Mouse (Mus musculus): Measurements from ENCODE around the gene Tgm2.

The Tgm2 gene

DNA sequence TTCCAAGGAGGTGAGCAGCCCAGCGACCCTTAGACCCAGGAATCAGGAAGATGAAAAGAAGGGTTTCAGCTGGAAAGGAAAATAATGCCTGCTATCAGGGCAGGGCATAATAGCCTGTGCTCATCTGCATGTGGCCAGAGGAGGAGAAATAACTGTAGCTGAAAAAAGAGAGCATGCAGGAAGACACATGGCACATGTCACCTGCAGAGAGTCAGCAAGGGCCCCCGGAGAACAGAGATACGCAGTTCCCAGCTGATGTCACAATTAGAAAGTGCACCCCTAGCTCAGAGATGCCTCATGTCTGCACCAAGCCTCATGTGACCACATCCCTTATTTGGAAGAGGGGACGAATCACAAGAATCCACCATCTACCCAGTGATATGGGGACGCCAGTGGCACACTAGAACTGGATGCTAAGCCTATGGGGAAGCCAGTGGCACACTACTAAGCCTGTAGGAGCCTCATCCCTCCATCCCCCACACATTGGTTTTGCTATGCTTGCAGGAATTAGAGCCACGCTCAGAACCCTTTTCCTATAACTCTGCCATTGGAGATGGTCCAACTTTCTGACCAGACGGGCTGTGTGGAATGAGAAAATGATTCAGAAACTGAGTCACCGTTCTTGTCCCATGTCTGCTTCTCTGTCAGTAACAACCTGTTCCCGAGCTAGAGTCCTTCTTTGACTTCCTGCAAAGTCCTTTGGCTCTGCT is 21.4 kb upstream of the Tgm2 start:
- DNase-seq (ENCODE audit: low read depth), result no peak

DNA sequence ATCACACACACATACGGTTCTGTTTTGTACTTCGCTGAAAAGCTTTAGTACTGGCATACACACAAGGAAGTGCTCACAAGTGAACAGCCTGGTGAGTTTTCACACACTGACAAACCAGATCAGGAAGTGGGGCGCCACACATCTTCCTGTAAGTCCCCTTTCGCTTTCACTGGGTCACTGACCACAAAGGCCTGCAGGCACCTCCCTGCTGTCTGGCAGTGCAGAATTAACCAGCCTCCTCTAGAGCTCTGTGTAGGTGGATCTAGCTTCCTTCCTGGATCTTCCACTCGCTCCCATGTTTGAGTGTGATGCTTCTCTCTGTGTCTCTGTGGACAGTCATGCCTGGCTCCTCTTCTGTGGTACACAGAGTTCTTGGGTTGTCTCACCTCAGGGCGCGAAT is 20.4 kb upstream of the Tgm2 start:
- no peak for DNase-seq (ENCODE audit: low read depth)

DNA sequence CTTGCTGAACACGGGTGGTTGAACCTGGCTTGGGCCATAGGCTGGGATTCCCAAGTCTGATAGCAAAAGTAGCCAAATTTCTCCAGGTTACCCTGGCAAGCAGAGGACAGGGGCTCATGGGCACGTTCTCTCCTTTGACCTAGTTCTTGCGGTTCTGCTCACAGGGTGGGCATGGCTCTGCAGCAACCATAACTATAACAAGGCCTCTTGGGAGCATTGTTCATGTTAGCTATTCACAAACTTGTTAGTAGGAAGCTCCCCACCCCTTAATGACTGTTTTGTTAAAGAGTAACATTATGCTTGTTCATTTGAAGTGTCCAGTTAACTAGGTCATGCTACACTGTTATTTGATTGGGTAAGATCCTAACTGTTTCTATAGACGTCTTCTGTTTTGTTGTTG is 19.5 kb upstream of the Tgm2 start:
- no peak for DNase-seq (ENCODE audit: low read depth)

DNA sequence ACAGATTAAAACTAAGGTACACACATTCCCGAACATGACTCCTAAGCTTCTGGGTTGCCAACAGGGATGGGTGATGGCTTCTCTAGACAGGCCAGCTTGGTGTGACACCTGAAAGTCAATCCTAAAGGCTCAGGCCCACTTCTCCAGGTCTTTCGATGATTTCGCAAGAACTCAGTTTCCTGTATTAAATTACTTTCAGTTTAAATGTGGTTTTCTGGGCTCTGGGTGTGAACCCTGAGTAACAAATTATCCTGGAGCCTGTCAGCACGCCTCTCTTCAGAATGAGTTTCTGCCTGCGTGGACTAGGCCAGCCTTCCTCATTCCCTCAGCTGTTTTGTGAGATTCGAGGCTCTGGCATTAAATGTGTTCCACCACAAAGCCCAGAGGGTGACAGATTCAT is 16.8 kb upstream of the Tgm2 start:
- DNase-seq (ENCODE audit: low read depth), result no peak

DNA sequence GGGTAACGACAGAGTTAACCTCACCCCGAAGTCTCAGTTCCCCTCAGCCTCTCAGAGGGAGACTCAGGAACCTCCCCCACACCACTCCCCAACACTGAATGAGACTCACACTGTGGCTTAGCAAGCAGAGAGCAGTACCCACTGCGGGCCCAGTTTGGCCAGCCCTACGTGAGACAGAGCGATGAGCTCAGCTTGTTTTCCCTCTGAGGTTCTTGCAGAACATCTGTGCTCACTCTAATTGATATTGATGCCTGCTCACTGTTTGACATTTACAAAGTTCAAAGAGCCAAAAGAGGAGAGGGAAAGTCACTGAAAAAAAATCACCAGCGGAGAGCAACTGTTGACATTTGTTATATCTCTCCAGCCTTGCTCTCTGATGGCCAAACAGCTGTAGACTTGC is 15.5 kb upstream of the Tgm2 start:
- no peak for DNase-seq (ENCODE audit: low read depth)

DNA sequence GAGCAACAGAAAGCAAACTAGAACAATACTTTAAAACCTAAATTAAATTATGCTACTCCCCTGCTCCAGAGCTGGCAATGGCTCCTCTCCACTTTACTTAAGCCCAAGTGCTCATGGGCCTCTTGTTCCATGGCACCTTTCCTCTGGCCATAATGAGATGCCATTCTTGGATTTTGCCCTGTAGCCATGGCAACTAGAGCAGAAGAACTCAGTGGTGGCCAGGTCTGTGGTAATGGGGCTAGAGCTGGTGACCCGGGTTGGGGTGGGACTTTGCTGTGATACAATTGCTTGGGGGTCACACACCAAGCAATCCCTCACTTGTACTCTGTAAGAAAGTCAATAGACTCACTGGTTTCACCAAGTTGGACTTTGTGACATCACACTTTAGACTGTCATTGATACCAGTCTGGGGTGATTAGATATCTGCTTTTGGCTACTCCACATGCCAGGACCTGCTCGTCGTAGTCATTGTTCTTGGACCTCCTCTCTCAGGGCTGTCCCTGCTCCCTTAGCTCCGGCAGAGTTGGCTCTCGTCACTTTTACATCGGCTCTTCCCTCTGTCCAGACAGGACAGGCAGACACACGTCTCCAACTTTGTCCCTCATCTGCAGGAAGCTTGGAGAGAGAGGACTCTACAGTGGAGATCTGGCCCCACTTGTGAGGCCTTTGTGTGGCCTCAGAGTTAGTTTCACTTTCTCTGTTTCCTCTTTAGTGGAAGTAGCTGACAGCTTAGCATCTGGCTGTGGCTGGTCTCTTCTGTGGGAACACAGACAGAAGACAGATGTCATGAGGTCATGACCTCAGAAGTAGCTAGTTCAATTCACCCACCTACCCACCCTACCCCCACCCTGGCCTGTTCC is 13.4 kb upstream of the Tgm2 start:
- DNase-seq (ENCODE audit: low read depth), result no peak

DNA sequence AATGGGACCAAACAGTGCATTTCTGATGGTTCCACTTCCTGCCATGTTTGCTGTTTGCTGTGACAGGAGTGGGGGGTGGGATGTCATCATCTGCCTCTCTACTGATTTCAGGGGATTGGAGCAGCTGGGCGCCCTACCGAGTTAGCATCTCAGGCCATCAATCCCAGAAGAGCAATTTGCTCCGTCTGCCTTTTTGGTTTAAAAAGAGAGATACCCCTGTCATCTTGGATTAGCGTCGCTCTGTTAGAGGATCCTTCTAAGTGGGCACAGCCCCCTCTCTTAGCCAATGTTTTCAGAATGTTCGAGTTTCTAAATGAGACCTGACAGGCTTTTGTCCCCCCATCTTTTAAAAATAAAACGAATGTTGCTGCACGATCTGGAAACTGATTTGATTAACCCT is 11.4 kb upstream of the Tgm2 start:
- no peak for DNase-seq (ENCODE audit: low read depth)

DNA sequence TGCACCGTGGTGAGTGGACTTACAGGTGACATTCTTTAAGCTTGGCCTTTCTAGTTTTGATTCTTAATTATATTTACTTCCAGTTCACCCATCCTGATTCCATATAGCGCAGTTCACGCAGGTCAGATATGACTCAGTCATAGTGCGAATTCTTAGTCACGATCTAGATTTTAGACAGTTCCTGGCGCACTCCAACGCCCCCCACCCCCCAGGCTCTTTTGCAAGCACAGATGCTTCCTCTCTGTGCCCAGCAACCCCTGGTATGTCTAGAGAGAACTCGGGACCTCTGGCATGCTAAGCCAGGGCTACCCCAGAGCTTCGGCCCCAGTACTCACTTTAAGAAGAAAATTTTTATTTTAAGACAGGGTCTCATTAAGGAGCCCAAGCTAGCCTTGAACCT is 10.3 kb upstream of the Tgm2 start:
- no peak for DNase-seq (ENCODE audit: low read depth)

DNA sequence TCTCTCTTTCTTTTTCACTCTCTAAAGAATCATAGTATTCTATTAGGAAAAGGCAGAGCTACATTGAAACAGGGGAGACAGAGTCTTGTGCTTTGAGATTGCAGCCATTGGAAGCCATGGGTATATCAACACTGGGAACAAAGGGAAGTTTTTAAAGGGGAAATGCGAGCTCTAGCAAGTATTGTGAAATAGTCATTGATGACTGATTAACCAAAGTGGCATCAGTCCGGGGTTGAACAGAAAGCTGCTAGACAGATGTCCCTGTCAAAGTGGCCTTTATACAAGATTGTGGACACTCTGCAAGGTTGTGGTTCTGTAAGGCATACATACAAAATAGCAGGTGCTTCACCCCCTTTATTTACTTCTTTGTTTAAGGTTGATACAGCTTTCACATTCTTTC is 9.4 kb upstream of the Tgm2 start:
- no peak for DNase-seq (ENCODE audit: low read depth)

DNA sequence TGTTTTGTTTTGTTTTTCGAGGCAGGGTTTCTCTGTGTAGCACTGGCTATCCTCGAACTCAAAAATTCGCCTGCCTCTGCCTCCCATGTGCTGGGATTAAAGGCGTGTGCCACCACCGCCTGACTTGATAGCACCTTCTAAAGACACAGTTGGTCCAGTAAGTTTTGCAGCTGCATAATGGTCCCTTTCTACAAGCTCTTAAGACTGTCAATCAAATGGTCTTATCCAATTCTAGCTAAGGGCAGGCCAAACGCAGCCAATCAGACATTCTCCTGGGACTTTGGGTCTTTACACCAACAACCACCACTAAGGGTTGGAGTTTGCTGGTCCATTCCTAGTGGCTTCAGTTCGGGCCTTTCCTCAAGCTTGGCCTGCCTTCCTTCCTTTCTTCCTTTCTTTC is 8.9 kb upstream of the Tgm2 start:
- DNase-seq (ENCODE audit: low read depth), result no peak

DNA sequence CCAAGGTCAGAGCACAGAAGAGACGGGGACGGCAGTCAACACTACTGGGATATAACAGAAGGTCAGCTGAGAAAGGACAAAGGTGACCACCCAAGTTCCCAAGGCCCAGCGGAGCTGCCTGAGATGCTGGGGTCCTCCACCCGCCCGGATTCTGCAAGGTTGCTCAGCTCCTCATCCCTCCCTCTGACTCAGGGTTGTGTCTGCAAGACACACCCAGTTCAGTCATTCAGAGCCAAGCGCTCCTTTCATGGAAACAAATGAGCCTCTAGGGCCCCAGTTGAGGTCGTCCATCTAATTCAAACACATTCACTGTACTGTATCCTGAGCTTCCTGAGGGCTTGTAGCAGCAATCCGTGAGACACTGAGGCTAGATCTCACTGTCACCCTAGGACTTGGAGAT is 8.4 kb upstream of the Tgm2 start:
- no peak for DNase-seq (ENCODE audit: low read depth)

DNA sequence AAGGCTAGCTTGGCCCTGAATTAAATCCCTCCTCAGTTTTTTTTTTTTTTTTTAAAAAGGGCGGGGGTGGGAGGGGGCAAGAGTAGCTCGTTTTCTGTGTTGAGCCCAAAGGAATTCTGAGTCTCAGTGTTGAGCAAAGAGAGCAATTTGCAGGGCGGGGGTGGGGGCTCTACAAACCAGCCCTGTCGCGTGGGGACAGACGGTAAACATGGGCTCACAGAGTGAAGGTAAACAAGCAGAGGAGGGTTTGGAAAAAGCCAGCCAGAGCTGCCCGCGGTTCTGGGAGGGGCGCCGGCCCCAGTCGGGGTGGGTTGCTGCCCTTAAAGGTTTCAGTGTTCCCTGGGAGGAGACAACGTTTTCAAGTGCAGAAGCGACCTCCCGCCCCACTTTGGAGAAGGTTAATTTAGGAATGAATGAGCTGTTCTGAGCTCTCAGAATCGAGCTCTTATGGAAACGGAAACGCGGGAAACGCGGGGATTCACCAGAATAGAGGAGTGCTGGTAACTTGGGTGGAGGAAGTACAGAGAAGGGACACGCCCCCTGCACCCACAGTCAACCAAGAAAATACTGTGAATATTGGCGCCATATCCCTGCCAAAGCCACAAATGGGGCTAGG is 7.6 kb upstream of the Tgm2 start:
- no peak for DNase-seq (ENCODE audit: low read depth)

DNA sequence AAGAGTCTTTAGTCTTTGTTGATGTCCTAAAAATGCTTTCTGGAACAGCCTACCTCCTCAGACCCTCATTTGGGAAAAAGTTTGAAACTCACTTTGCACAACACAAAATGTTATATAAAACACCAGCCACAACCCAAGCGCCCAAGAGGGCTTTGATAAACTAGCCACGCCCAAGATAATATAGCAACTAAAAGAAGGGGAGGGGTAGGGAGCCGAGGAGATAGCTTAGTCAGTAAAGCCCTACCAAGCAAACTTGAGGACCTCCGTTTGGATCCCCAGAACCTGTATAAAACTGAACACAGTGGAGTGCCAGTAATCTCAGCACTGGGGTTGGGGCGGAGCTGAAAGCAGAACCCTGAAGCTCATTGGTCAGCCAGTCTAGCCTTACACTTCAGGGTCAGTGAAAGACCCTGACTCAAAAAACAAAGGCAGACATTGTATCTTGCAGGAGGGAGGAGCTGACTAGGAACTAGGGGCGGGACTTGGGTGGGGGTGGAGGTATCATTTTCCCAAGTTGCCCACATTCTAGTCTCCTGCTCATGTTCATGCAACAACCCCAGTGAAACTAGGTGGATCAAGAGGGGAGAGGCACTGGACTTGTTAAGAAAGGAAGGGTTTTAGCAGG is 6.6 kb upstream of the Tgm2 start:
- DNase-seq (ENCODE audit: low read depth), result no peak

DNA sequence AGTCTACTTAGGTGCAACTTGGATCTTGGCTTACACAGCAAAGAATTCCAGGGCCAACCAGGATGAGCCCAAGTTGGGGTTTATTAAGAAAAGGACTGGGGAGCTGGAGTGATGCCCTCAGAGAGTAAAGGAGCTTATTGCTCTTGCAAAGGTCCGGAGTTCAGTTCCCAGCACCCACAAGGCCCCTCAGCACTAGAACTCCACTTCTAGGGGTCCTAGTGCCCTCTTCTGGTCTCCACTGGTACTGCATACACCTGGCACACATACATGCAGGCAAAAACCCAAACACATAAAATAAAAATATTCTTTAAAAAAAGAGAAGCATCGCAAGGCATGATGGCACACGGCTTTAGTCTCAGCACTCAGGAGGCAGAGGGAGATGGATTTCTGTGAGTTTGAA is 4.8 kb upstream of the Tgm2 start:
- no peak for DNase-seq (ENCODE audit: low read depth)

DNA sequence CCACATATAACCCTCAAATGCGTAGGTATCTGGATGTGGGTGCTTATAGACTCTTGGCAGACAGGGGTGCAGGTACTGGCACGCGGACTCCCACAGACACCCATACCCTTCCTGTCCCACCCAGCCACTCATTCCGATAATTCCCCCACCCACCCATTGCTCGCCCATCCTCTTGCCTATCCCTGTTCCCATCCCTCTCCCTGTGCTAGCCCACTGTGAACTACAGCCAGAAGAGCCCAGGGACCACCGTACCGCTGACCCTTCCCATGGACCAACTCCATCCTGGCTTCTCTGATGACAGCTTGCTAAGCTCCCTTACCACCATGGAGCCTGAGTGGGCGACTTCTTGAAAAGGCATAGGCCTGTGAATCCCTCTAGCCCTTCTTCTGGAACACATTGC is 735 bp upstream of the Tgm2 start:
- DNase-seq (ENCODE audit: low read depth), result no peak

DNA sequence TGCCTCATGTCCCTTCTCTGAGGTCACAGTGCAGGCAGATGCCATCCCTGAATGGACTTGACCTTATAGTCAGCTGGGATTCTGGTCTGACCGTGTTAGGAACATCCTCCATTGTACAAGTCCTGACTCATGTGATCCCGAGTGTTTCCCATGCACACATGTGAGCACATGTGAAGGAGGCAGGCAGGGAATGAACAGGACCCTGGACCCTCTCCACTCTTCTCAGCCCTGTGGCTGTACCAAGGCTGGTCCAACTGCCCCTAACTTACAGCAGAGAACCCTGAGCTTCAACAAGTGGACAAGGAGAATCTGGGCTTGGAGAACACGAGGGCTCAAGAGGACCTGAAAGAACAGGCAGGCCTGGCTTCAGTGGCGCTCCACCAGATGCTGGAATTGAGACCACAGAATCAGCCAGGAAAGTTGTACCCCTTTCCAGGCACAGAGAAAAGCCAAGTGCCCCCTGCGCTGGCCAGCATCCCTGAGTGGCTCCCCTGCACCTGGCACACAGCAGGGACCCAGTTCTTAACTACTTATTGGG is 639 bp downstream of the Tgm2 start:
- no peak for DNase-seq (ENCODE audit: low read depth)

DNA sequence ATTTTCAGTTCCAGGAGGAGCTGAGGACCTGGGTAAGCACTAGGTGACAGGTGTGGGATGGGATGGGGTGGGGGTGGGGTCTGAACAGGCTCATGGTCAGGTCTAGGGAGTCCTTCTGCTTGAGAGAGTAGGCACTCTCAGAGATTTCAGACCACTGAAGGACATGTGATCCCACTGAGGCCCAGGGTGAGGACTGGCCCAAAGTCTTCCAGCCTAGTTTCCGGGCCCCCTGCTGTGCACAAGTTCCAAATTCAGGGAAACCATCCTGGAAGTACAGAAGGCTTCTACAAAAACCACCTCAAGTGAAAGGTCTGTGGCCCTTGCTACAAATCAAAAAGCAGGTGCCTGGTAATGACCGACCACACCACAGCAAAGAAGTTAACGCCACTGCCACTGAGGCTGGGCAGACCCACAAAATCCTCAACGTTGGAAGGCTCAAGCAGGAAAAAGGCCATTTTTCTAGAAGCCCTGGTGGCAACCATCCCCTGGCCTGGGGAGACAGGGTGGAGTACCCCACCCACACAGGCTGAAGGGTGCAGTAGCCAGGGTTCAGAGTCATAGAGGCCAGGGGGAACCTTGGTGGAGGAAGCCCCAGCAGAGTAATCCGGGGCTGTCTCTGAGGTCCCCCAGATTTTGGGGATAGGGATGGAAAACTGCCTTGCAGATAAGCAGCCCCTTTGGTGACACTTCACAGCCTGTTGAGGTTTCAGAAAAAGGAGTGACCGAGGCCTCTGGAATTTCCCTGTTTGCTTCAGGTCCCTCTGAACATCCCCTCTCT is 1.3 kb downstream of the Tgm2 start:
- no peak for DNase-seq (ENCODE audit: low read depth)

DNA sequence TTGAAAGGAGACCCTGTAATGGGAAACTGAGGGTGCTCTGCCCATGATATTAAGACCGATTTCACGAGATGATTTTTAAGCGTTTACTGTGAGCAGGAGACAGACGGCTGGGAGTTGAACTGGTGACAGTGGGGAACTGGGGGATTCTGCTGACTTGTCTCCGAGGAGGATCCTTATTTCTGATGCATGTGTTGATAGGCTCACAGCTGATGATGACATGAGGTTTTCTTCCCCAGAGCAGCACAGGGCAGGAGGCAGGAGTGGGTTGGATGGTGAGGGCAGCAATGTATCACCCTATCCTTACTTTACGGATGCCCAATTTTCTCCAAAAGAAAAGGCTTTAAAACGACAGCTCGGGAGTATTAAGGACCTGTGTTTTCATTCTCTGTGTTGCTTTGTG is 2.0 kb downstream of the Tgm2 start:
- no peak for DNase-seq (ENCODE audit: low read depth)

DNA sequence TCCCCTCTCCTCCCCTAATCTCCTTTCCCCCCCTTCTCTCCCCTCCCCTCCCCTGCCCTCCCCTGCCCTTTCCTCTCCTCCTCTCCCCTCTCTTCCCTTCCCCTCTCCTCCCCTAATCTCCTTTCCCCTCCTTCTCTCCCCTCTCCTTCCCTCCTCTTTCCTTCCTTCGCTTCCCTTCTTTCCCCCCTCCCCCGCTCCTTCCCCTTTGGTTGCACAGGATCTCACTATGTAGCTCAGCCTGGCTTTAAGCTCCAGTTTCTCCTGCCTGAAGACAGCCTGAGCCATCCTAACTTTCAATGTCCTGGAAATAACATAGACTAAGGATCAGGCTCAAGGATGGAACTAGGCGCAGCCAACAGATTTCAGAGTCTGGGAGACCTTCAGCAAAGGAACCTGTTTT is 2.4 kb downstream of the Tgm2 start:
- DNase-seq (ENCODE audit: low read depth), result no peak

DNA sequence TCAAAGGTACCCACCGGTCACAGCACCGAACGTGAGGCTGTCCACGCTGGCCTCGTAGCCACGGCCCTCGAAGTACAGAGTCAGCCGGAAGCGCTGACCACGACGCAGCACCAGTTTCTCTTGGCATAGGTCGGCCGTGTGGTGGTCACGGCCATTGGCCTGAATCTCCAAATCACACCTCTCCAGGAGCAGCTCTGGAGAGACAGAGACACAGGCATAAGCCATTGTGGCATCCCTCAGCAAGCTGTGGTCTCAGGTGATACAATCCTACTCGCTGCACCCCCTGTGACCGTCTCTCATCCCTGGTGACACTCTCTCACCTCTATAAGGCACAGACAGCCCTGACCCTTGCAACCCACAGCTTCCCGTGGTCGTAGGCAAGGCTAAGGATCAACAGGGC is 3.3 kb downstream of the Tgm2 start:
- no peak for DNase-seq (ENCODE audit: low read depth)

DNA sequence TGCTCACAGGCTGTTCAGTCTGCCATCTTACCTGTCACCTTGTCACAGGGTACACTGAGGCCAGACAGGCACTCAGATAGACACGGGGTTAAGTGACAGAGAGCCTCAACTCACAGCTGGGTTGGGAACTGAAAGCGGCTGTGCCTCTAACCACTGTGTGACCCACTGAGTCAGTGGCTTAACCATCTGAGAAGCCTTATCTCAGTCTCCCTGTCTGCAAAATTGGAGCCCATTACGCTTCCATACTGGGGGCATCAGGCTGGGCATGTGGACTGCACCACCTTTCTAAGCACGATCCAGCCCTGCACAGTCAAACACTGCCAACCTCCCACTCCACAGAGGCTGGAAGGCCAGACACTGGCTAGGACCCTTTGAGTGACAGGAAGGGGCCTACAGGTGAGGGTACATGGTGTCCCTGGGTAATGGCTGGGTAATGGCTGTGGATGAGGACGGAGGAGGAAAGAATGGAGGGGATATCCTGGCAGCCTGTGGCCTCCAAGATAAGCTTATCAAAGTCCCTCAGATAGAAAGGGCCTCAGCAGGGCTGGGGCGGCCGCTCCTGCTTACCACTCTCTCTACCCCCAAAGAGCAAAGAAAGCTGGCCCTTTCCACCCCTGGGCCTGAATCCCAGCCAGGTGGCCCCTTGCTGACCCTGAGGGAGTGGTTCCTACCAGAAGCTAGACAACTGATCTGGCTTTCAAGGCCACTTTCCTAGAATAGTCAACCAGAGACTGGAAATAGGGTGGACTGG is 4.4 kb downstream of the Tgm2 start:
- no peak for DNase-seq (ENCODE audit: low read depth)

Measured in c-Kit-positive CD71-negative TER-119-negative erythroid progenitor cells, embryonic 14.5 days (primary cell).